Mouse (Mus musculus) skeletal muscle tissue, adult 2 months (tissue): ENCODE results near the gene Uhmk1.
A peak's percentile ranks its signal among the peaks of the same experiment; 100 is the strongest.
"Not testable (repeated sequence)": the region's sequence is repeated elsewhere in the genome, so short reads cannot be mapped to it uniquely, and the experiment has no call there.

Experiments used
- DNase-seq: peaks from one replicate; pipeline ENCODE4 v3.0.0-alpha.2; 2012; ENCODE audit warnings: low read depth, low spot score

Gene Uhmk1

GRCm38 (mm10) chr1:170214757-170215522 is at the start of gene Uhmk1:
TSS of gene Uhmk1 (minus strand) at chr1:170215397.
- peak; percentile 78 for DNase-seq

GRCm38 (mm10) chr1:170255560-170255910 is 40.3 kb upstream of the Uhmk1 start:
- peak; percentile 71 for DNase-seq

- no peak for DNase-seq
Observed at GRCm38 (mm10) chr1:170254893-170255559, 39.8 kb upstream of the Uhmk1 start.

- no peak for DNase-seq
Observed at GRCm38 (mm10) chr1:170245016-170245415, 29.8 kb upstream of the Uhmk1 start.

- DNase-seq = not testable (repeated sequence)
Observed at GRCm38 (mm10) chr1:170232688-170233087, 17.5 kb upstream of the Uhmk1 start, which contains the start of gene Sh2d1b2. TSS of gene Sh2d1b2 (plus strand) at chr1:170232749.

GRCm38 (mm10) chr1:170223276-170223675 is 8.1 kb upstream of the Uhmk1 start:
- DNase-seq = no peak

- no peak for DNase-seq
Observed at GRCm38 (mm10) chr1:170220351-170220750, 5.2 kb upstream of the Uhmk1 start.

GRCm38 (mm10) chr1:170218091-170218884 is 3.1 kb upstream of the Uhmk1 start:
- no peak for DNase-seq

- no peak for DNase-seq
Observed at GRCm38 (mm10) chr1:170215590-170215989, 393 bp upstream of the Uhmk1 start.

- DNase-seq = no peak
Observed at GRCm38 (mm10) chr1:170214383-170214756, 827 bp downstream of the Uhmk1 start.

- DNase-seq = no peak
Observed at GRCm38 (mm10) chr1:170213181-170213879, 1.9 kb downstream of the Uhmk1 start.

- no peak for DNase-seq
Observed at GRCm38 (mm10) chr1:170206395-170206794, 8.8 kb downstream of the Uhmk1 start.

GRCm38 (mm10) chr1:170200379-170200778 is 14.8 kb downstream of the Uhmk1 start:
- DNase-seq = no peak

GRCm38 (mm10) chr1:170196211-170196610 is 19.0 kb downstream of the Uhmk1 start:
- no peak for DNase-seq

GRCm38 (mm10) chr1:170191925-170192324 is 23.3 kb downstream of the Uhmk1 start:
- no peak for DNase-seq

GRCm38 (mm10) chr1:170190225-170190624 is 25.0 kb downstream of the Uhmk1 start:
- no peak for DNase-seq

GRCm38 (mm10) chr1:170188601-170189000 is 26.6 kb downstream of the Uhmk1 start:
- DNase-seq = peak; percentile 85

- no peak for DNase-seq
Observed at GRCm38 (mm10) chr1:170186531-170186930, 28.7 kb downstream of the Uhmk1 start.

- no peak for DNase-seq
Observed at GRCm38 (mm10) chr1:170185137-170185536, 30.1 kb downstream of the Uhmk1 start.

- peak; percentile 78 for DNase-seq
Observed at GRCm38 (mm10) chr1:170182706-170183105, 32.5 kb downstream of the Uhmk1 start.

GRCm38 (mm10) chr1:170176661-170177239 is 38.4 kb downstream of the Uhmk1 start:
- no peak for DNase-seq
